Mouse (Mus musculus) heart, adult 2 months (tissue): ENCODE data around the gene Heatr9.
A peak's percentile ranks its signal among the peaks of the same experiment; 100 is the strongest.

Source experiments
- CTCF ChIP-seq: fragments of 200-600 bp; IDR thresholded peaks from 2 replicates; pipeline ENCODE4 v1.8.1; 2022; ENCODE audit warnings: antibody characterized with exemption, mild to moderate bottlenecking, moderate library complexity
- EP300 ChIP-seq: fragments of 200-500 bp; IDR thresholded peaks from 2 replicates; pipeline ENCODE4 v1.6.1; 2011; ENCODE audit warnings: low read depth, low read length, control low read depth; ENCODE audit not compliant: insufficient read depth
- POLR2A ChIP-seq: fragments of 200-500 bp; IDR thresholded peaks from 2 replicates; pipeline ENCODE4 v1.6.1; 2011; ENCODE audit warnings: mild to moderate bottlenecking, low read depth, low read length, control low read depth; ENCODE audit not compliant: insufficient read depth

DNA sequence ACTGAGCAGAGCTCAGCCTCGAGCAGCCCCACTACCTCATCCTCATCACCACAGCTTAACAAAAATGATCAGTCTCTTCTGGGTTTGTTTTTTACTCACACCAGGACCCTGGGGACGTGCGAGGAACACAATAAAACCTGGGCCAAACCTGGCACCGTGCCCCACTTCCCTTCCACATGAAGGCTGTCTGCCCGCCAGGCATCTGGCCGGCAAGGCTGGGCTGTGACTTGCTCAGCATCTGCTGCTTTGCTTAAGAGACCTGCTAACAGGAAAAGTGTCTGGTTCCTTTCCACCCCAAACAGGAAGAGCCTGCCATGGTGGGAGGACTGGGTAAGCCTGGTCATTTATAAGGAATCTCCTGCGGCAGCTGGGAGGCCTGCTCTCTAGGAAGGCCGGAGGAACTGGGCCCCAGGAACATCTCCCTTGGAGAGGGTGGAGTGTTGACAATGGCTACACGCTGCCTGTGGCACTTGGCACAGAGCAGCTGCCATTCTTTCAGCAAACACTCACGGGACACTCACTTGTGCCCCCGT is 54.8 kb downstream of the Heatr9 start:
- TF ChIP-seq POLR2A (peak; percentile 22; the same call in 1 of the 2 replicates), CTCF (no peak), EP300 (peak; percentile 94)
